12 mouse cellular contexts compared by ENCODE assay signal in genomic region chr5:46212845-46213468, GRCm38 (mm10).
DNase-seq lines count a peak whose midpoint lies in the region.
"Had no signal": no experiment of that assay in that cellular context is flagged by ENCODE, and none has a peak within 500 bp of the region (broad histone marks: within the 10 kb centered on the region; RNA-seq: fewer than 3 reads in every experiment).

No protein-coding gene starts in this region.

- DNase-seq in kidney, adult 11 months: peak; percentile 28
- no peak for DNase-seq in kidney, adult 18-20 months
- peak; percentile 18 for DNase-seq in ovary, postnatal 36 days (ENCODE audit: low spot score)
- DNase-seq in ovary, postnatal 10 days (ENCODE audit: low spot score): no peak
- peak; percentile 27 for DNase-seq in kidney, postnatal 10 days
- no peak for DNase-seq in spleen, adult 18-20 months
- DNase-seq in gastrocnemius, postnatal 25 days: no peak
- DNase-seq: adrenal gland, adult 8-10 months; B cell, adult 2 months; cerebellum, postnatal 14 days; forebrain, postnatal 0 days; right cerebral cortex, postnatal 25 days had no signal

Comparison
In these comparisons a context has a peak if more than half of its experiments do, and no peak if none do; other contexts are left out.
1. DNase-seq: peak in kidney, adult 11 months (single experiment), ovary, postnatal 36 days (single experiment) and kidney, postnatal 10 days (single experiment); none in kidney, adult 18-20 months (single experiment), ovary, postnatal 10 days (single experiment), spleen, adult 18-20 months (0 of 2) and gastrocnemius, postnatal 25 days (single experiment).